Mouse (Mus musculus) CH12.LX (cell line): ENCODE data around the gene P4ha2. TPM values are rescaled to one million over a fixed set of nuclear protein-coding genes. Genes with fewer than 3 reads are reported as not detected.

Experiments used
- DNase-seq: peaks from one replicate; pipeline ENCODE4 v3.0.0-alpha.2; 2013; ENCODE audit errors: extremely low read depth
- H3K27ac ChIP-seq: 2 replicates; pipeline ENCODE4 v1.5.1; 2012; ENCODE audit warnings: low read depth, mild to moderate bottlenecking, control low read depth, moderate library complexity; ENCODE audit not compliant: insufficient read depth
- H3K27me3 ChIP-seq: replicated peaks from 2 replicates; pipeline ENCODE3; 2012; ENCODE audit warnings: inconsistent platforms
- H3K36me3 ChIP-seq, 2 experiments: replicated peaks in 1 of 2; 2 replicates each; pipeline versions ENCODE3 to v1.6.1; 2012; ENCODE audit warnings: inconsistent platforms in 1 of 2, low read length in 1 of 2, mild to moderate bottlenecking in 1 of 2, mixed read lengths in 1 of 2, moderate library complexity in 1 of 2; ENCODE audit not compliant: control insufficient read depth in 1 of 2, insufficient read depth in 1 of 2
- H3K4me1 ChIP-seq, 2 experiments: 2 replicates each; pipeline ENCODE4 v1.6.1; 2012; ENCODE audit warnings: inconsistent platforms in 1 of 2, moderate library complexity in 1 of 2; ENCODE audit not compliant: insufficient read depth in 2 of 2, control insufficient read depth in 1 of 2
- H3K4me2 ChIP-seq: 2 replicates; pipeline ENCODE4 v1.6.1; 2012; ENCODE audit warnings: low read depth, mild to moderate bottlenecking, control low read depth; ENCODE audit not compliant: poor library complexity, insufficient read depth, severe bottlenecking
- H3K4me3 ChIP-seq, 3 experiments: fragments of 150-350 bp in 1 of 3; sonication (generic) in 1 of 3; replicated peaks in 1 of 3; 2 replicates each; pipeline versions ENCODE3 to v1.5.1; 2011 to 2012; ENCODE audit warnings: low read depth in 2 of 3, low read length in 2 of 3, mild to moderate bottlenecking in 2 of 3, moderate library complexity in 2 of 3, control low read depth in 1 of 3, improper control_type of control experiment in 1 of 3, inconsistent platforms in 1 of 3, mixed read lengths in 1 of 3; ENCODE audit not compliant: poor library complexity in 1 of 3
- H3K79me2 ChIP-seq: replicated peaks from 2 replicates; pipeline ENCODE4 v1.6.1; 2012; ENCODE audit warnings: mild to moderate bottlenecking, moderate library complexity; ENCODE audit not compliant: control insufficient read depth, poor library complexity, insufficient read depth, severe bottlenecking; ENCODE audit errors: extremely low read depth
- H3K9ac ChIP-seq: 2 replicates; pipeline ENCODE4 v1.6.1; 2012; ENCODE audit warnings: low read depth, mild to moderate bottlenecking, control low read depth, moderate library complexity; ENCODE audit not compliant: insufficient read depth
- H3K9me3 ChIP-seq: replicated peaks from 2 replicates; pipeline ENCODE3; 2012; ENCODE audit warnings: low read length, inconsistent platforms, mixed read lengths
- BHLHE40 ChIP-seq: IDR thresholded peaks from 2 replicates; pipeline ENCODE4 v1.6.1; 2011; ENCODE audit warnings: mild to moderate bottlenecking, low read depth, low read length, improper control_type of control experiment
- CHD1 ChIP-seq: IDR thresholded peaks from 2 replicates; pipeline ENCODE4 v1.6.1; 2012; ENCODE audit warnings: low read depth, low read length, improper control_type of control experiment, inconsistent platforms
- CTCF ChIP-seq, 2 experiments: IDR thresholded peaks in 1 of 2; conservative IDR thresholded peaks in 1 of 2; 2 replicates each; pipeline ENCODE4 v1.5.1; 2011 to 2012; ENCODE audit warnings: low read depth in 2 of 2, low read length in 2 of 2, improper control_type of control experiment in 1 of 2, inconsistent platforms in 1 of 2, mild to moderate bottlenecking in 1 of 2, moderate library complexity in 1 of 2
- E2F4 ChIP-seq: IDR thresholded peaks from 2 replicates; pipeline ENCODE4 v1.6.1; 2011; ENCODE audit warnings: low read depth, low read length, improper control_type of control experiment; ENCODE audit not compliant: insufficient replicate concordance
- GABPA ChIP-seq: IDR thresholded peaks from 2 replicates; pipeline ENCODE4 v1.6.1; 2012; ENCODE audit warnings: low read depth, low read length, improper control_type of control experiment, inconsistent platforms; ENCODE audit not compliant: insufficient replicate concordance
- HCFC1 ChIP-seq: IDR thresholded peaks from 2 replicates; pipeline ENCODE4 v1.6.1; 2012; ENCODE audit warnings: low read depth, mild to moderate bottlenecking, inconsistent platforms, low read length, improper control_type of control experiment
- IRF4 ChIP-seq: IDR thresholded peaks from 2 replicates; pipeline ENCODE4 v1.6.1; 2014; ENCODE audit warnings: low read depth, mild to moderate bottlenecking, inconsistent platforms, low read length, improper control_type of control experiment
- JUN ChIP-seq: IDR thresholded peaks from 2 replicates; pipeline ENCODE4 v1.6.1; 2011; ENCODE audit warnings: low read depth, mild to moderate bottlenecking, low read length, improper control_type of control experiment, moderate library complexity; ENCODE audit not compliant: insufficient read depth
- JUND ChIP-seq: conservative IDR thresholded peaks from 2 replicates; pipeline ENCODE4 v1.6.1; 2011; ENCODE audit warnings: low read depth, low read length, improper control_type of control experiment
- KAT2A ChIP-seq: IDR thresholded peaks from 2 replicates; pipeline ENCODE4 v1.6.1; 2012; ENCODE audit warnings: low read length, improper control_type of control experiment, inconsistent platforms; ENCODE audit not compliant: insufficient replicate concordance
- MYC ChIP-seq: IDR thresholded peaks from 2 replicates; pipeline ENCODE4 v1.6.1; 2011; ENCODE audit warnings: low read depth, mild to moderate bottlenecking, improper control_type of control experiment, low read length
- RAD21 ChIP-seq: IDR thresholded peaks from 2 replicates; pipeline ENCODE4 v1.6.1; 2011; ENCODE audit warnings: low read depth, mild to moderate bottlenecking, low read length, improper control_type of control experiment, moderate library complexity
- RCOR1 ChIP-seq: conservative IDR thresholded peaks from 2 replicates; pipeline ENCODE4 v1.6.1; 2012; ENCODE audit warnings: low read depth, mild to moderate bottlenecking, inconsistent platforms, low read length, improper control_type of control experiment
- SIN3A ChIP-seq: IDR thresholded peaks from 2 replicates; pipeline ENCODE4 v1.6.1; 2012; ENCODE audit warnings: low read length, improper control_type of control experiment, inconsistent platforms
- SMC3 ChIP-seq: IDR thresholded peaks from 2 replicates; pipeline ENCODE4 v1.6.1; 2011; ENCODE audit warnings: low read depth, low read length, improper control_type of control experiment
- TBP ChIP-seq: conservative IDR thresholded peaks from 2 replicates; pipeline ENCODE4 v1.6.1; 2011; ENCODE audit warnings: low read depth, low read length, improper control_type of control experiment
- USF2 ChIP-seq: conservative IDR thresholded peaks from 2 replicates; pipeline ENCODE4 v1.6.1; 2011; ENCODE audit warnings: low read depth, low read length, improper control_type of control experiment
- ZMIZ1 ChIP-seq: IDR thresholded peaks from 2 replicates; pipeline ENCODE4 v1.6.1; 2012; ENCODE audit warnings: low read depth, mild to moderate bottlenecking, inconsistent platforms, low read length, improper control_type of control experiment
- dilution Hi-C: fragments of 300-500 bp; cut with MboI; formaldehyde crosslinking; loops from 2 replicates; pipeline ENCODE4 v1.14.3; 2020; ENCODE audit warnings: low sequenced_read_pairs; ENCODE audit not compliant: extremely low pct_unique_long_range_greater_than_20kb, extremely low pct_ligation_motif_present
- in situ Hi-C: fragments of 300-500 bp; cut with MboI; formaldehyde crosslinking; loops from 3 replicates; pipeline ENCODE4 v1.14.3; 2019; ENCODE audit warnings: low sequenced_read_pairs, low pct_ligation_motif_present, low pct_unique_long_range_greater_than_20kb, mixed read lengths
- polyA plus RNA-seq: library from polyadenylated mRNA; unstranded; fragments of >175 nt; gene quantifications from 2 replicates; pipeline ENCODE4 v1.2.1, GENCODE M21; 2012; ENCODE audit warnings: low read depth; ENCODE audit not compliant: insufficient read length
- total RNA-seq, 2 experiments: library from RNA; depleted of rRNA; stranded (reverse); fragments of 300-350 nt in 1 of 2; fragments of >200 nt in 1 of 2; gene quantifications; 2 replicates each; pipeline ENCODE4 v1.2.3; 2012 to 2014

The P4ha2 gene
- total and polyA plus RNA-seq, 3 experiments, result 3.6 to 10.0 (median 7.9) TPM

DNA sequence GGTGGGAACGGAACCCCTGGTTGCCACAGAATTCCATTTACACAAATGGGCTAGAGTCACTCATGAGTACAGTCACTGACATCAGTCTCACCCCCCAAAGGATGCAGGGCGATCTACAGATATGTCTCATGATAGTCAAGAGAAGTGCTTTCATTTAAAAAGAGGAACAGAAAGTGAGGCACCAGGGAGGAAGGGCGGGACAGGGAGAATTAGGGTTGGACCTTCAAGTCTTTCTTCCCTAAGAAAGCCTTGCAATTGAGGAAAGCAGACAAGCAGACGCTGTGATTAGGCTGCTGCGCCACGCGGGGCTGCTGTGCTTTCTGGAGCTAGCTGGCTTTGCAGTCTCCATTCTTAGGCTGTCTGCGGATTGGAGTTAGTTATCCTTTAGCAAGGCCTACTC is 8.2 kb upstream of the P4ha2 start (continued):
- TF ChIP-seq SMC3, result no peak
- TF ChIP-seq, all 38 proteins: peak for 13

DNA sequence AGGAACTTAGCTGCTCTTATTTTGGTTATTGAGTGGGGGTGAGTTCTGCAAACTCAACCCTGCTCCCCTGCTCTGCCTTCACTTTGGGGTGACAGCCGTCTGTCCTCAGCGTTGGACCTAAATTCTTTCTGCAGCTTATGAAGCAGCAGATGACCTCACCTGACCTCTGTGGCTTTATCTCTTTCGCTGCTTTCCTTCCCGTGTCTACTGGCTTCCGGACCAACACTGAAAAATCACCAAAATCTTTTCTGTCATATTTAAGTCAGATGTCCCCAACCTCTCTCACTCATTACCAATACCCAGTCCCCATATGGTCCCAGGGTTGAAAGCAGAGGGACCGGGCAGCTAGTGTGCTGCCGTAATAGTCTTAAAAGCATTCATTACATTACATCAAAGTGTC is 7.7 kb upstream of the P4ha2 start:
- in situ Hi-C loops, result no loop called here
- H3K9ac ChIP-seq, result no peak overlapping the region
- H3K27ac ChIP-seq, result no peak overlapping the region
- no peak overlapping the region for H3K4me3 ChIP-seq
- dilution Hi-C loops, result no loop called here
- no peaks in the 10 kb centered on the region for H3K36me3 ChIP-seq
- no peaks in the 10 kb centered on the region for H3K9me3 ChIP-seq
- H3K79me2 ChIP-seq, result no peaks in the 10 kb centered on the region
- peaks cover 3% of the 10 kb centered on the region for H3K27me3 ChIP-seq
- TF ChIP-seq JUND, result no peak
- no peak for TF ChIP-seq CTCF (conservative IDR thresholded peaks at IDR 0.05 in 1 of 2, IDR thresholded peaks at IDR 0.05 in 1 of 2; ENCODE audit: low read depth in 2 of 2, low read length in 2 of 2)
- TF ChIP-seq KAT2A, result no peak
- no peak; the same call in 1 of the 2 replicates for TF ChIP-seq BHLHE40
- TF ChIP-seq CHD1, result no peak
- no peak for TF ChIP-seq GABPA
- TF ChIP-seq SIN3A, result no peak; the same call in 1 of the 2 replicates
- no peak for TF ChIP-seq RCOR1
- TF ChIP-seq TBP, result no peak
- TF ChIP-seq ZMIZ1, result no peak
- no peak for TF ChIP-seq JUN
- TF ChIP-seq USF2, result no peak
- TF ChIP-seq E2F4, result no peak
- TF ChIP-seq, all 38 proteins: peak for 0
- H3K4me1 ChIP-seq, result peaks cover 19 to 51% of the 10 kb centered on the region in 2 experiments
- H3K4me2 ChIP-seq, result peak overlapping the region; percentile 35
- DNase-seq, result peak; percentile 50

DNA sequence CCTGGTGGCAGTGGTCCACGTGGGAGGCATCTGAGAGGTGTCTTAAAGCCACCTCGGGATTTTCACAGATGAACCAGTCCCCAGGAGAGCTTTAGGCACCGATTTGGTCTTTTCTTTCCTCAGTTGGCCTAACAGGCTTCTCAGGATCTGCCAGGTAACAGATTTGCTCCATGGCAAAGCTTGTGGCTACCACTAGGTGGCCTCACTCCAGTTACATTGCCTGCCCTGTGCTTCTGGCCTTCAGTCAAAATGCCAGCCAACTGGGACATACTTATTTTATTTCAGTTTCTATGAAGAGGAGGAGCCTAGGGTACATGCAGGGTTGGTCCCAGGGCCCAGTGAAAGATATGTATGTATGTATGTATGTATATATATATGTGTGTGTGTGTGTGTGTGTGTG is 6.9 kb upstream of the P4ha2 start:
- peak; percentile 74 for DNase-seq

More for the DNA sequence above, 6.9 kb upstream of the P4ha2 start:
- TF ChIP-seq SMC3, result peak; percentile 77
- TF ChIP-seq HCFC1, result no peak
- TF ChIP-seq MYC, result no peak
- TF ChIP-seq CTCF (conservative IDR thresholded peaks at IDR 0.05 in 1 of 2, IDR thresholded peaks at IDR 0.05 in 1 of 2; ENCODE audit: low read depth in 2 of 2, low read length in 2 of 2), result peak; percentile 90
- TF ChIP-seq IRF4, result peak; percentile 21; the same call in 1 of the 2 replicates
- TF ChIP-seq RAD21, result peak; percentile 49
- Histone ChIP-seq H3K4me3 (no peak overlapping the region), H3K9me3 (no peaks in the 10 kb centered on the region), H3K4me1 (peaks cover 19 to 45% of the 10 kb centered on the region in 2 experiments), H3K27me3 (peaks cover 3% of the 10 kb centered on the region), H3K79me2 (no peaks in the 10 kb centered on the region), H3K4me2 (no peak overlapping the region), H3K9ac (no peak overlapping the region), H3K36me3 (no peaks in the 10 kb centered on the region), H3K27ac (no peak overlapping the region)
- in situ Hi-C loops, result no loop called here
- dilution Hi-C loops, result no loop called here
